Mouse (Mus musculus) c-Kit-negative CD71-positive TER-119-positive erythroid progenitor cells, embryonic 14.5 days (primary cell): ENCODE data around the gene Hist1h2bb.
"Not testable (repeated sequence)": the region's sequence is repeated elsewhere in the genome, so short reads cannot be mapped to it uniquely, and the experiment has no call there.

ENCODE experiments used
- DNase-seq: peaks from one replicate; pipeline ENCODE4 v3.0.0-alpha.2; 2013; ENCODE audit warnings: low read depth, low spot score

The Hist1h2bb gene

GRCm38 (mm10) chr13:23746201-23747080 is at the start of gene Hist1h2bb:
Gene Hist1h2bb (plus strand): TSS chr13:23746734.
- peak; percentile 88 for DNase-seq

- DNase-seq = peak; percentile 89
Measured at GRCm38 (mm10) chr13:23697491-23698299, 48.8 kb upstream of the Hist1h2bb start.

GRCm38 (mm10) chr13:23698300-23698693 is 48.2 kb upstream of the Hist1h2bb start, which contains the start of gene Hist1h4c:
Gene Hist1h4c (minus strand): TSS chr13:23698454.
- peak; percentile 100 for DNase-seq

GRCm38 (mm10) chr13:23698996-23699395 is 47.5 kb upstream of the Hist1h2bb start:
- no peak for DNase-seq

- no peak for DNase-seq
Measured at GRCm38 (mm10) chr13:23699767-23700166, 46.8 kb upstream of the Hist1h2bb start.

GRCm38 (mm10) chr13:23700786-23701520 is 45.6 kb upstream of the Hist1h2bb start:
- peak; percentile 74 for DNase-seq

- no peak for DNase-seq
Measured at GRCm38 (mm10) chr13:23702220-23702619, 44.3 kb upstream of the Hist1h2bb start.

GRCm38 (mm10) chr13:23702801-23703200 is 43.7 kb upstream of the Hist1h2bb start:
- DNase-seq = not testable (repeated sequence)

- no peak for DNase-seq
Measured at GRCm38 (mm10) chr13:23705751-23706356, 40.7 kb upstream of the Hist1h2bb start.

- no peak for DNase-seq
Measured at GRCm38 (mm10) chr13:23706771-23707170, 39.8 kb upstream of the Hist1h2bb start.

GRCm38 (mm10) chr13:23708041-23708440 is 38.5 kb upstream of the Hist1h2bb start:
- DNase-seq = no peak

- no peak for DNase-seq
Measured at GRCm38 (mm10) chr13:23708654-23709053, 37.9 kb upstream of the Hist1h2bb start.

GRCm38 (mm10) chr13:23709714-23710373 is 36.7 kb upstream of the Hist1h2bb start:
- DNase-seq = no peak

GRCm38 (mm10) chr13:23710374-23711089 is 36.0 kb upstream of the Hist1h2bb start, which contains the start of gene Hfe:
Gene Hfe (minus strand): TSS chr13:23710854.
- DNase-seq = no peak

- no peak for DNase-seq
Measured at GRCm38 (mm10) chr13:23716261-23717042, 30.1 kb upstream of the Hist1h2bb start.

GRCm38 (mm10) chr13:23717176-23717575 is 29.4 kb upstream of the Hist1h2bb start:
- DNase-seq = no peak

- not testable (repeated sequence) for DNase-seq
Measured at GRCm38 (mm10) chr13:23717593-23718245, 28.8 kb upstream of the Hist1h2bb start.

GRCm38 (mm10) chr13:23724239-23724638 is 22.3 kb upstream of the Hist1h2bb start:
- DNase-seq = no peak

GRCm38 (mm10) chr13:23725213-23725612 is 21.3 kb upstream of the Hist1h2bb start:
- no peak for DNase-seq
